Mouse (Mus musculus): ENCODE measurements at regions not wholly inside any gene's neighbourhood (a gene's known extent, or its start where the extent isn't known, plus 50 kb on each side); places are given as distances from the start of the nearest gene placed in this dataset.

DNA sequence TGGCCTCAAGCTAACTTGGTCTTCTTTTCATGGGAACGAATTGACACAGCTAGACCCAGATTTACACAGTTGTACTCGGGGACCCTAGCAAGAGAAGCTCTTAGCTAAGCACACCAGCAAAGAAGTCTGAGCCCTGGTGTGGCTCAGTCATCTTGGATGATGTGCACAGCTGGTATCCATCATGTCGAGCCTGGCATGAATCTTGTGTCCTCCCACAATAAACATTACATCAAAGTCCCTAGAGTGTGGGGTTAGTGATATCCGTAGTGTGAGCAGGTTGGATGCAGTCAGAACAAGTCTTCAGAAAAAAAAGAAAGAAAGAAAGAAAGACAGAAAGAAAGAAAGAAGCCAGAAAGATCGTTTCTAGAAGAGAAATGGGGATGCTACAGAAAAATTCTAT is 52.1 kb upstream of the Hmcn1 start:
- CTCF ChIA-PET: no interaction called here

DNA sequence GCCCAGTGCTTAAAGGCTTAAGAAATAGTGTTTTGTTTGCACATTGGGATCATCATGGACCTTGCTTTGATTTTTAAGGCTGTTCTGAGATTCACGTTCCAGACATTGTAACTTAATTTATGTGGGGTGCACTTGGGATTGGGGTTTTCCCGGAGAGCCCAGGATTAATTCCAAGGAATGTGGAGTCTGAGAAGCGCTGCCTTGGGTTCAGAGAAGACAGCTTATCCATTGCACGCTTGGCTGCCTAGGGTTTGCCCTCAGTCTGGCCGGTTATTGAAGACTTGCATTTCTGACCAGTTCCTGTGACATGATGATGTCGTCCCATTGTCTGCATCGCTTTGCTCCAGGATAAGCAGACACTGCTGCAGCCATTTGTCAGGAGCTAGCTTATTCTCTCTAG is 53.4 kb upstream of the Hmcn1 start:
- POLR2A ChIA-PET: interaction anchor here in 2 of 4 experiments (0.9 to 1.0 kb wide), 2 partner anchors 13 to 297 kb away, joined by 3 read pairs; no protein-coding TSS in a partner anchor
- CTCF ChIA-PET: no interaction called here

More for the DNA sequence above, 52.1 kb upstream of the Hmcn1 start:
- POLR2A ChIA-PET: no interaction called here

DNA sequence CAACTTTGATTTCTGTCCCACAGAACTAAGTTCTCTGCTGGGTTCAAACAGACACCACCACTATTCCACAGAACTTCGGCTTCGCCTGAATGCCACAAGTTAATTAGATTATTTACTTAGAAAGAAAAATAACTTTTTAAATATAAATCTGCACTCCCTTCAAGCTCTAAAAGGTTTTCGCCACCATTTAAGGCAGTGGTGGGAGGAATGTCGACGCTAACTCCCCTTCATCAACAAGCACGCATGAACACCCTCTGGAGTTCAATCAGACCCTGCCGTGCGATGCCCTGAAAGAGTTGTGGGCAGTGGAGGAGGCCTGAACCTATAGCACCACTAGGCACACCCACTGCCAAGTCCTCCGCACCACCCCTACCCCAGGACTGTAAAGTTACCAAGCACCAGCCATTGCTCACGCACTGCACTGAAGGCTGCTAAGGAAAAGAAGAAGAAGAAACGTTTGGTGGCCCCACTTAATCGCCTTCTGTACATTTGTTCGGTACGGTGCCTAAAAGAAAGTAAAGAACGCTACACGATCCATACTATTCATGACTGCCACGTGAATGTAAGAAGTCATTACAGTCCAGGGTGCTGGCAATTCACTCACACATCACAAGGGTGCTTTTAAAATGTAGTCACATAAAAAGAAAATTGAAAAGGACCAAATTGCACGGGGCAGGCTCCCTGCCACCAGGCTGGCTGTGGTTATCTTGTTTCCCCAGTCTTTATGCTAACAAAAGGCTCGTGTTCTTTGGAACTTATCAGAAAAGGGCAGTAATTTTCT is 56.7 kb upstream of the Hmcn1 start:
- ChIA-PET POLR2A (no interaction called here), CTCF (no interaction called here)

DNA sequence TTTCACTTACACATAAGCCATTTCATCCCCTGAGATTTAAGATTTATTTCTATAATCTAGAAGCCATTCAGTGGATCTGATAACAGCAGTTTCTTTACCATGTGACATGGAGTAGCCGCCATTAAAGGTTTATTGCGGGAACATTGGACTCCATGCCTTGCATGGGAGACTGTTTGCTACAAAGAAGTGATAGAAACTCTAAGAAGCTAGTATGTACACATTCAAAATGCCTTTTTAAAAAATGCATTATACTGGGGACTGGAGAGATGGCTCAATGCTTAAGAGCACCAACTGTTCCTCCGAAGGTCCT is 57.2 kb upstream of the Hmcn1 start:
- ChIA-PET POLR2A (no interaction called here), CTCF (no interaction called here)

DNA sequence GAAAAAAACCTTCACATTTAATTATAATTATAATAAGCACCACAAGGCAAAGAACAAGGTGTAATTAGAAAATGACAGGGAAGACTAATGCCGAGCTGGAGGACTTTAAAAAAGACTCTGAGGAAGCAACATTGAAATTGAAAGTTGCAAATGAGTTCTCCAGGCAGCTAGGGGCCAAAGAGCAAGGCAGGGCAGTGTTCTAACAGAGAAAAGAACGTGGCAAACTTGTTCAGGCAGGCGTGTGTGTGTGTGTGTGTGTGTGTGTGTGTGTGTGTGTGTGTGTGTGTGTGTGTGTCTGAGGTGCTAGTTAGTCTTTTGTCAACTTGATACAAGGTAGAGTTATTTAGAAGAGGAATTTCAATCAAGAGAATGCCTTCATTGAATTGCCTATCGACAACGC is 60.0 kb upstream of the Hmcn1 start:
- ChIA-PET CTCF (no interaction called here), POLR2A (no interaction called here)

DNA sequence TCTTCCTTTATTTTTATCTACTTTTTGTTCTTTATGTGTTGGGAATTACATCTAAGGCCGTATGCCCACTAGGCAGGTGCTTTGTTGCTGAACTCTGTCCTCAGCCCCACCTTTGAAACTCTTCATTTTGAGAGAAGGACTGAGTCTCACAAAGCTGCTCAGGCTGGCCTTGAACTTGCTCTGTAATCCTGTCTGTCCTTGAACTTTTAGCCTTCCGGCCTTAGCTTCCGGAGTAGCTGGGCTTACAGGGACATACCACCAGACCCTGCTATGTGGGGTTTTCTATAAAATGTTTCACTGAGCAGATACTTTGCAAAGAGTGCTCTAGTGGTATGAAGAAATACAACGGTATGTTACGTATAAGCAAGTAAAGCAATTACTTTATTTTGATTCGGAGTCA is 62.2 kb upstream of the Hmcn1 start:
- ChIA-PET CTCF (interaction anchor here in 1 of 4 experiments (0.9 kb wide), 1 partner anchor 297 kb away, joined by 3 read pairs; no protein-coding TSS in a partner anchor), POLR2A (no interaction called here)

DNA sequence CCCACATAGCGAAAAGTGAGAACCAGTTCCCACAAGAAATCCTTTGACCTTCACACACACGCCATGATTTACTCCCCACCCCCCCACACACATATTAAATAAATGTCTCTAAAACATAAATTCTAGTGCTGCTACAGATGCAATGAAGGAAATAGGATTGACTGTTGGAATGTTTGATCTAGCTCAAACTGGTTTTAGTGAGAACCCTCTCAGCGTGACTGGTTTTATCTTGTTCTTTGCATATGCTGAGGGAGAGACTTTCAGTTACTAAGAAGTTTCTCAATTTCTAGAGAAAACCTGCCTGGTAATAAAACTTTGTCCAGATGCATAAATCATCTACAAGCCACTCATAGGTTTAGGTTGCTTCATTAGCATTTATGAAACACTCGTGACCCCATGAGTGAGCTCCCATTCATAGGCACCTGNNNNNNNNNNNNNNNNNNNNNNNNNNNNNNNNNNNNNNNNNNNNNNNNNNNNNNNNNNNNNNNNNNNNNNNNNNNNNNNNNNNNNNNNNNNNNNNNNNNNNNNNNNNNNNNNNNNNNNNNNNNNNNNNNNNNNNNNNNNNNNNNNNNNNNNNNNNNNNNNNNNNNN is 66.4 kb upstream of the Hmcn1 start:
- ChIA-PET POLR2A (interaction anchor here in 2 of 4 experiments (0.6 to 0.9 kb wide), 2 partner anchors 13 to 433 kb away, joined by 3 to 5 read pairs; no protein-coding TSS in a partner anchor), CTCF (interaction anchor here in 1 of 4 experiments (1.2 kb wide), 1 partner anchor 334 kb away, joined by 4 read pairs; no protein-coding TSS in a partner anchor)

DNA sequence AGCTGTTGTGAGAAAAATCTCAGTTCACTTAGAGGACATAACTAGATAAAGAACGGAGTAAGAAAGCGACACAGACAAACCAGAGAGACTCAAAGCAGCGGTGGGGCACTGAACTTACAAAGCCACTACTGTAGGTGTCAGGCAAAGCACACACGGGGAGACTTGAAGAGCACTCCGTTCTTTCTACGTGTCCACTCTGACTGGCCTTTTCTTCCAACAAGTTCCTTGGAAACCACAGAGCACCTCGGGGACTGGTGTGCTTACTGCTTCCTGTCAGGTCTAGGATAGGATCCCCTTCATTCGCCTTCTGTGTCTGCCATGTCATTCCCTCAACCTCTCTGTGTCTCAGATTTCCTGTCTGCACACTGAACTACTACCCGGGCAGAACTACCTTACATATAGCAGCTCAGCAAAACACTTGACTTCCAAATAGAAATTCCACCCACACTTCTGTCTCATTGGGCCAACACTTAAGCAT is 71.9 kb upstream of the Hmcn1 start:
- CTCF ChIA-PET: interaction anchor here in 1 of 4 experiments (0.6 kb wide), 1 partner anchor 316 kb away, joined by 5 read pairs; no protein-coding TSS in a partner anchor
- POLR2A ChIA-PET: no interaction called here

DNA sequence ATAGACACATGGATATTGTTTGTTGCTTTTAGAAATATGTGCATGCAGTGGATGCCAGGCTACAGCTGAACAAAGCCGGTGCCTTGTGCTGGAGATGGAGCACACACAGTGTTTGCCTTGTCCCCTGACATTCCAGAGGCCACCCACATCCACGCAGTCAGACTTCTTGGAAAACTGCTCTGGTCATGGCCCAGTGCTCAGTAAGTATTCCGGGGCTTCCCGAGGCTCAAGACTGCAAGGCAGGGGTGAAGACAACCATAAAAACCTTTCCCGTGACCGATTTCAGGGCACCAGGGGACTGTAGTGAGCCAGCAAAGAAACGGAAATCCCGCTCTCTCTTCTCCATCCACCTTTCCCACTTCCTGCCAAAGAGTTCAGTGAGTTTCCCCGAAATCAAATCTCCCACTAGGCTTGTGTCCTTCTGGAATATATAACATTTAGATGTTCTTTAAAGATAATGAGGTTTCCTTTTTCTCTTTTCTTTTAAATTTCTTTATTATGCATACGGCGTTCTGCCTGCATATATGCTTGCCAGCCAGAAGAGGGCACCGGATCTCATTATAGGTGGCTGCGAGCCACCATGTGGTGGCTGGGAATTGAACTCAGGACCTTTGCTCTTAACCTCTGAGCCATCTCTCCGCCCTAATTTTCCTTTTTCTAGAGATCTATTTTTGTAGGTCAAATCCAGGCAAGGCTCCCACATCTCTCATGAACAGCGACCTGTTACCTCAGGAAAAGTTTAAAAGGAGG is 73.3 kb upstream of the Hmcn1 start:
- ChIA-PET CTCF (no interaction called here), POLR2A (interaction anchor here in 1 of 4 experiments (0.7 kb wide), 1 partner anchor 597 kb away, joined by 3 read pairs; no protein-coding TSS in a partner anchor)

DNA sequence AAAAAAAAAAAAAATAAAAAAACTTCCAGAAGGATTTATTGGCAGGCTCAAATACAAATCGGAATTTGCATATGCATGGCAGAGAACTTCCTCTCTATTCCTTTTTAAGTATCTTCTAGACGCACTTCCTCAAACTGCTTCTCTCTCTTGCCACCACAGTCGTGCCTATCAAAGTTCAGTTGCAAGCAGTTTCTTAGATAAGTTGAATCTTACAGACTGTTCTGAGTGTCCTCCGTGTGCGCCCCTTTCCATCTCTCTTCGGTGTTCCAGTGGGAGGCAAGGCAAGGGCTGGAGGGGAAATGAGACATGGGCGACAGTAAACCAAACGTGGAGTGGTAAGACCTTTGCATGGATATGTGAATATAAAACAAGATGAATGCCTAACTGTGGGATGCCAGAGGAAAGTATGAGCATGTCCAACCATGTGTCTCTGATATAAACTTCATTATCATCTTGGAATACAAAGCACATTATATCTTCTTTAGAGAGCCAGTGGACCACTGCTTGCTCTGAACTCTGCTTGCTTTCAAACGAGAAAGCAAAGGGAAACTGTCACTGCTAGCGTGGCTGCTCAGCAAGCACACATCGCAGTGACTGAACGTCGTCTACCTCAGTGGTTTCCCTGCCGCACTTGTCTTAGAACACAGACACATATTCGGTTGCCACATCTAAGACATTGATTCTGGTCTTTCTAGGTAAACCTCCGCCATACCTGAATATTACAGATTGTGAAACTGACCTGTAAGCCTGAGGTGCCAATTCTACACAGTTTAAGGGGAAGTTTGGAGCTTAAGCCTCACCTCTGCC is 81.5 kb upstream of the Hmcn1 start:
- POLR2A ChIA-PET: interaction anchor here in 2 of 4 experiments (0.7 to 1.1 kb wide), 2 partner anchors 170 to 239 kb away, joined by 3 to 5 read pairs; no protein-coding TSS in a partner anchor
- CTCF ChIA-PET: no interaction called here

DNA sequence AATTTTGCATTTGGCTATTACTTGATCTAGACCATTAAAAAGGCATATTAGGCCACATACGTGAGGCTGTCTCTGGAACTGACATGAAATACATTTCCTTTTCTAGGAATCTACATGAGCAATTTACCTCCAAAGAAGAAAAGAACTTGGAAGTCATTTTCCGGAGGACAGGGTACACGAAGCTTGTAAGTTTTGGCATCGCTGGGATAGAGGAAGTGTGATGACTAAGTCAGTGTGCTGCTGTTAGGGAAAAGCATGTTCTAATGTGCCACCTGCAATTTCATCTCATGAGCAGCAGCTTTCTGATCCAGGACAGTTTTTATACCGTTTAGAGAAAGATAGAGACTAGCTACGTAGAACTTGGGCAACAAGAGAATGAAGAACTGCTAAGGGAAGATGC is 82.3 kb upstream of the Hmcn1 start:
- CTCF ChIA-PET: no interaction called here
- POLR2A ChIA-PET: interaction anchor here in 1 of 4 experiments (1.1 kb wide), 1 partner anchor 169 kb away, joined by 3 read pairs; no protein-coding TSS in a partner anchor

DNA sequence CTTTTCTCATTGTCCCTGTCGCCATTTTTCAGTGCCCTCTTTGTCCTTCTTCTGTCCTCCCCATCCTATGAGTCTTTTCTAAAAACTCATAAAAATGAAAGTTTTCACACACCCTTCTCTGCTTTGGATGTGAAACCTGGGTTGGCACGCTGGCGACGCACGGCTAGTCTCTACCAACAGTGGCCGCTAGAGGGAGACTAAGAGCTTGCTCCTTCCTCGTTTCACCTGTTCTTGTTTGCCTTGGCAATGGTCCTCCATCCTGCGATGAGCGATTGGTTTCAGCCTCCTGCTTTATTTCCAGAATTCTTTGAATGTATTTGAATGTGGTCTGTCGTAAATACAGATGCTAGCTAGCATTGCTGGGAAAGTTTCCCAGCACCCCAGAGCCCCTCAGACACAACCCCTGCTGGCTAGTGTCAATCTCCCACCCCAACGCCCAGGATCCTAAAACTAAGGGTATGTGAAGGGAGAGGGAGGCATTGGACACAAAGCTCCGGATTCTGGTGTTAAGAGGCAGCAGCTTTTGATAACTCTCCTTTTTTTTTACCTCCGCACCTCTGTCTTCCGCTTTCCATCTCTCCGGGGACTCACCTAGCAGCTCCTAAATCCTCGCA is 85.8 kb upstream of the Hmcn1 start:
- ChIA-PET CTCF (interaction anchor here (0.5 to 1.8 kb wide), 30 partner anchors 9 to 824 kb away, joined by 3 to 13 read pairs (median 3); partner anchors contain the start of gene Ivns1abp (in 1 of the 4)), POLR2A (interaction anchor here in 3 of 4 experiments (0.7 to 3.5 kb wide), 11 partner anchors 17 to 422 kb away, joined by 3 to 20 read pairs (median 4); partner anchors contain the start of genes Ivns1abp (in 2 of the 3) and Rnf2 (in 1 of the 3))

DNA sequence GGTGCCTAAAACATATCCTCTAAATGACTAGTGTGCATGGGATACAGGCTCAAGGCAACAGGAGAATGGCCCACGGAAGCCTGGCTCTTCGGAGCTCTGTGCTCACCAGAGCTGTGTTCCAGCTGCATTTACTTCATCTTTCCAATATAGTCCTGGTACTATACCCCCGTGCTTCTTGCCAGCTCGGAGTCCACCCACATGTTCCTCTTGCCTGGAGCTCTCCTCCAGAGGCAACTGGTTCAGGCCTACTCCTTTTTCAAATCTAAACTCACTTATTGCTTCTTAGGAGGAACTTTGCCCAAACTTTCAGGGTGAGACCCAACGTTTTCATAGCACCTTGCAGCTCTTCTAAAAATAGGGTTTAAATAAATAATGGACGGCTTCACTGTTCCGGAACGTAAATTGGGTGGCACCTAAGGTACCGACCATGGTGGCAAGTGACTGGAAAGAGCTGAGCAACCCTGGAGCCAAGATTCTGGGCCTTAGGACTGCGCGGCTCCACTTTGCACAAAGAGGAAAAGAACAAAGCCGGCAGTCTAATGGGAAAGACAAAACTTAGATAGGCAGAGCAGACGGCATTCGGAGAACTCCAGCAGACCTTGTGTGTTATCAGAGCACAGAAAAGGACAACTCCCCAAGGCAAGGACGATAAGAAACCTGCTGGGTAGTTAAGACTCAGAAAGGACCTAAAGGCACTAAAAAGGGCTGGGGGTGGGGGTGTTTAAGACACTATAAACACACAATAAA is 86.6 kb upstream of the Hmcn1 start:
- ChIA-PET POLR2A (interaction anchor here in 3 of 4 experiments (0.5 to 3.5 kb wide), 12 partner anchors 16 to 421 kb away, joined by 3 to 20 read pairs (median 4); partner anchors contain the start of genes Ivns1abp (in 2 of the 3) and Rnf2 (in 1 of the 3)), CTCF (interaction anchor here (0.6 to 1.8 kb wide), 18 partner anchors 8 to 825 kb away, joined by 3 to 13 read pairs (median 4); no protein-coding TSS in a partner anchor)

DNA sequence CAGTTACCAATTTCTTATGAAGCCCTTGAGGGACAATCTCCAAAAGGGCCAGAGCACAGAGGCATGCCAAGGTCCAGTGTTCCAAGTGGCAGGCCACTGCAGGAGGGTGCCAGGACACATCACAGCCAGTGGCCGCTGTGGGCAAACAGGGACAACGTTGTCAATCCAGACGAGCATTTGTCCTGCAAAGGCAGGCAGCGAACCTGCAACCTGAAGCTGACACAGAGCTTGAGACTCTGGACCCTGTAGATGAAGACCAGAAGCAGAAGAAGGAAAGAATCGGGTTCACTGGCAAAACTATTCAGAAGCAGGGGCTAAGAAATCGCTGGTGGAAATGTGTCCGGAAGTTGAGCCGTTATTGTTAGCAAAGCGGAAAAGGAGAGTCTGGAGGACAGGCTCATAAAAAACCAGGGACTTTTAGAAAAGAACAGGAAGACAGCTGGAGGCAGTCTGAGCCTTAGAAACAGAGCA is 87.3 kb upstream of the Hmcn1 start:
- ChIA-PET CTCF (interaction anchor here in 1 of 4 experiments (1.2 to 1.6 kb wide), 2 partner anchors 272 to 309 kb away, joined by 4 to 11 read pairs; no protein-coding TSS in a partner anchor), POLR2A (interaction anchor here in 3 of 4 experiments (0.5 to 3.5 kb wide), 4 partner anchors 228 to 417 kb away, joined by 3 to 20 read pairs (median 4); partner anchors contain the start of gene Ivns1abp (in 1 of the 3))

DNA sequence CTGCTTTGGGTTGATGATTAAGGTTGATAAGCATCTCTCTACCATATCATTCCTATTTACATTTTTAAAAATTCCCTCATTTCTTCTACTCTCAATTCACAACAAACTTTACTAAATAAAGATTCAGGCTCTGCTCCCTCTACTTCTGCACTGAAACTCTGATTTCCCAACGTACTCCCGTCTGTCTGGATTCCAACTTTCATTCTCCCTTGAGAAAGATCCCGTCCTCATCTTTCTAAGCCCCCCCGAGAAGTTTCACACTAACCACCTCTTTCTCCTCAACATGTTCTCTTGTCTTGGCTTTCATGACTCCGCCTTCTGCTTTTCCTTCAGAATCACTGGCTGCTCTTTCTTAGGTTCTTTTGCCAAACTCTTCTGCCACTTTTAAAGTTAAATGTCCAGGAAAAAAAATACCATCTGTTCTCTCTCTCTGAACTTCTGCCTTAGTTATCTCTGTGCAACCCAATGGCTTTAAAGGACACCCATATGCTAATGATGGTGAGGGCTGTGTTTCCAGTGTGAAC is 89.3 kb upstream of the Hmcn1 start:
- ChIA-PET CTCF (no interaction called here), POLR2A (no interaction called here)

DNA sequence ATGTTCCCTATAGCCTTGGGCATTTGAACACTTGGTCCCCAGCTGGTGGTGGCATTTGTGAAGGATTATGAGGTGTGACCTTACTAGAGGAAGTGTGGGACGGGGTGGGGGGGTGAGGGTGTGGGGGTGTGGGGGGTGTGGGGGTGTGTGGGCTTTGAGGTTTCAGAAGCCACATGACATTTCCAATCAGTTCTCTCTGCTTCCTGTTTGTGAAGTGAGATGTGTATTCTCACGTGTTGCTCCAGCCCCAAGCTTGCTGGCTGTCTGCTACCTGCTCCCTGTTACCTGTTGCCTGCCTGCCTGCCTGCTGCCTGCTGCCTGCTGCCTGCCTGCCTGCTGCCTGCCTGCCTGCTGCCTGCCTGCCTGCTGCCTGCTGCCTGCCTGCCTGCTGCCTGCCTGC is 90.6 kb upstream of the Hmcn1 start:
- POLR2A ChIA-PET: interaction anchor here in 1 of 4 experiments (0.6 to 0.8 kb wide), 3 partner anchors 60 to 231 kb away, joined by 3 to 4 read pairs (median 3); no protein-coding TSS in a partner anchor
- CTCF ChIA-PET: no interaction called here

Data from embryonic stem cell, embryonic (primary cell).